Mouse (Mus musculus) C2C12 (cell line): Measurements from ENCODE around the gene Prlhr.

ENCODE experiments used
- CTCF ChIP-seq: IDR thresholded peaks from one replicate; pipeline ENCODE4 v1.5.1; 2011; ENCODE audit not compliant: control insufficient read depth, insufficient read depth, insufficient read length
- FOSL1 ChIP-seq: IDR thresholded peaks from one replicate; pipeline ENCODE4 v1.8.0; 2011; ENCODE audit warnings: mild to moderate bottlenecking, low read length; ENCODE audit not compliant: poor library complexity, insufficient read depth, severe bottlenecking
- USF1 ChIP-seq: IDR thresholded peaks from one replicate; pipeline ENCODE4 v1.6.1; 2011; ENCODE audit warnings: low read depth, mild to moderate bottlenecking, control low read depth, moderate library complexity

- TF ChIP-seq CTCF (no peak), USF1 (peak; percentile 41), FOSL1 (no peak)
Observed at GRCm38 (mm10) chr19:60459071-60459470, 9.0 kb downstream of the Prlhr start.
